Mouse (Mus musculus): ENCODE measurements around the gene Mavs. TPM values are rescaled to one million over a fixed set of nuclear protein-coding genes. Genes with fewer than 3 reads are reported as not detected.

Mavs gene
- polyA plus RNA-seq, 1 experiment from 2014 or later = 22.1 TPM

GRCm38 (mm10) chr2:131276722-131277121 is 42.9 kb downstream of the Mavs start:
- WGBS = 91% methylated on average over 5 of the region's 5 CpGs
- Histone ChIP-seq H3K9ac (no peak overlapping the region), H3K4me3 (replicated peaks) (no peak overlapping the region), H3K4me1 (replicated peaks) (no peaks in the 10 kb centered on the region), H3K36me3 (peaks cover 31% of the 10 kb centered on the region), H3K9me3 (no peaks in the 10 kb centered on the region), H3K27ac (no peak overlapping the region), H3K4me2 (replicated peaks) (no peak overlapping the region), H3K27me3 (replicated peaks) (no peaks in the 10 kb centered on the region)
- ATAC-seq = no peak

GRCm38 (mm10) chr2:131281596-131281995 is 47.7 kb downstream of the Mavs start:
- 92% methylated on average over 1 of the region's 1 CpGs for WGBS
- Histone ChIP-seq H3K27ac (no peak overlapping the region), H3K36me3 (peaks cover 11% of the 10 kb centered on the region), H3K4me1 (replicated peaks) (no peaks in the 10 kb centered on the region), H3K27me3 (replicated peaks) (no peaks in the 10 kb centered on the region), H3K9me3 (no peaks in the 10 kb centered on the region), H3K9ac (no peak overlapping the region), H3K4me3 (replicated peaks) (no peak overlapping the region), H3K4me2 (replicated peaks) (no peak overlapping the region)
- ATAC-seq = no peak

GRCm38 (mm10) chr2:131286276-131286675 is 52.4 kb downstream of the Mavs start:
- H3K4me1 ChIP-seq (replicated peaks) = no peaks in the 10 kb centered on the region
- no peak overlapping the region for H3K4me2 ChIP-seq (replicated peaks)
- H3K27ac ChIP-seq = no peak overlapping the region
- no peak overlapping the region for H3K9ac ChIP-seq
- H3K27me3 ChIP-seq (replicated peaks) = no peaks in the 10 kb centered on the region
- H3K36me3 ChIP-seq = peaks cover 12% of the 10 kb centered on the region
- no peaks in the 10 kb centered on the region for H3K9me3 ChIP-seq
- ATAC-seq = no peak
- WGBS = 89% methylated on average over 1 of the region's 1 CpGs
- no peak overlapping the region for H3K4me3 ChIP-seq (replicated peaks)

- no peak overlapping the region for H3K4me2 ChIP-seq (replicated peaks)
- peaks cover 27% of the 10 kb centered on the region for H3K36me3 ChIP-seq
- no peaks in the 10 kb centered on the region for H3K4me1 ChIP-seq (replicated peaks)
- no peaks in the 10 kb centered on the region for H3K27me3 ChIP-seq (replicated peaks)
- no peak overlapping the region for H3K4me3 ChIP-seq (replicated peaks)
- H3K27ac ChIP-seq = no peak overlapping the region
- ATAC-seq = no peak
- no peaks in the 10 kb centered on the region for H3K9me3 ChIP-seq
- no peak overlapping the region for H3K9ac ChIP-seq
These were observed 56.8 kb downstream of the Mavs start for GRCm38 (mm10) chr2:131290669-131291068.

GRCm38 (mm10) chr2:131296746-131297261 is 62.9 kb downstream of the Mavs start:
- Histone ChIP-seq H3K36me3 (peaks cover 30% of the 10 kb centered on the region), H3K4me2 (replicated peaks) (no peak overlapping the region), H3K9me3 (no peaks in the 10 kb centered on the region), H3K27me3 (replicated peaks) (no peaks in the 10 kb centered on the region), H3K9ac (no peak overlapping the region), H3K4me1 (replicated peaks) (no peaks in the 10 kb centered on the region), H3K27ac (no peak overlapping the region), H3K4me3 (replicated peaks) (no peak overlapping the region)
- WGBS = 94% methylated on average over 2 of the region's 2 CpGs
- no peak for ATAC-seq

Other genes with a start within 250 kb of the Mavs start
- gene Gfra4, start 191.0 kb upstream of the Mavs start, polyA plus RNA-seq (2015; fragmentation: Nextera tagmentation; extraction: Ambion mirVana) = 8.8 and 9.6 TPM in 2 replicates
- gene Adam33, start 170.2 kb upstream of the Mavs start, polyA plus RNA-seq (2015; fragmentation: Nextera tagmentation; extraction: Ambion mirVana) = 3.3 and 4.0 TPM in 2 replicates
- gene Siglec1, start 147.3 kb upstream of the Mavs start, polyA plus RNA-seq (2015; fragmentation: Nextera tagmentation; extraction: Ambion mirVana) = 0.24 and 0.35 TPM in 2 replicates
- gene Hspa12b, start 106.8 kb upstream of the Mavs start, polyA plus RNA-seq (2015; fragmentation: Nextera tagmentation; extraction: Ambion mirVana) = 9.1 and 9.7 TPM in 2 replicates
- gene Gm11037, start 100.6 kb upstream of the Mavs start, polyA plus RNA-seq (2015; fragmentation: Nextera tagmentation; extraction: Ambion mirVana) = not detected in 2 replicates
- gene 1700037H04Rik, start 74.0 kb upstream of the Mavs start, polyA plus RNA-seq (2015; fragmentation: Nextera tagmentation; extraction: Ambion mirVana) = 98.6 and 110 TPM in 2 replicates
- 12.5 and 12.6 TPM in 2 replicates for gene Cenpb, start 54.0 kb upstream of the Mavs start, polyA plus RNA-seq (2015; fragmentation: Nextera tagmentation; extraction: Ambion mirVana)
- 44.6 and 49.8 TPM in 2 replicates for gene Cdc25b, start 47.1 kb upstream of the Mavs start, polyA plus RNA-seq (2015; fragmentation: Nextera tagmentation; extraction: Ambion mirVana)
- 3.9 and 4.3 TPM in 2 replicates for gene Spef1, start 46.8 kb upstream of the Mavs start, polyA plus RNA-seq (2015; fragmentation: Nextera tagmentation; extraction: Ambion mirVana)
- gene Ap5s1, start 27.0 kb upstream of the Mavs start, polyA plus RNA-seq (2015; fragmentation: Nextera tagmentation; extraction: Ambion mirVana) = 22.0 and 26.1 TPM in 2 replicates
- 28.0 and 35.4 TPM in 2 replicates for gene Pank2, start 28.4 kb downstream of the Mavs start, polyA plus RNA-seq (2015; fragmentation: Nextera tagmentation; extraction: Ambion mirVana)
- gene Rnf24, start 118.8 kb downstream of the Mavs start, polyA plus RNA-seq (2015; fragmentation: Nextera tagmentation; extraction: Ambion mirVana) = 2.1 and 2.2 TPM in 2 replicates

Data from intestine, embryonic 15.5 days (tissue).